Comparison of ENCODE assay signal across 8 mouse cellular contexts in genomic region chr13:33934743-33935142, GRCm38 (mm10). TPM values are rescaled to one million over a fixed set of nuclear protein-coding genes. Genes with fewer than 3 reads are reported as not detected.
DNase-seq lines count a peak whose midpoint lies in the region; ATAC-seq and TF ChIP-seq lines count a peak whose summit lies in the region.

No protein-coding gene starts in this region.

- H3K9me3 ChIP-seq in E14TG2a.4 (ENCODE audit: low read length), result peaks cover 38% of the 10 kb centered on the region
- H3K9me3 ChIP-seq in forebrain, embryonic 14.5 days (replicated peaks; ENCODE audit: control insufficient read depth, low read length), result no peaks in the 10 kb centered on the region
- no peaks in the 10 kb centered on the region for H3K9me3 ChIP-seq in liver, embryonic 11.5 days (ENCODE audit: control insufficient read depth, low read length)

- H3K4me3 ChIP-seq in E14TG2a.4 (replicated peaks; ENCODE audit: low read length), result peak overlapping the region; percentile 83
- H3K4me3 ChIP-seq in forebrain, embryonic 14.5 days (ENCODE audit: low read depth, low read length), result no peak overlapping the region
- H3K4me3 ChIP-seq in liver, embryonic 11.5 days (ENCODE audit: low read depth, low read length), result peak overlapping the region; percentile 66; the same call in 1 of the 2 replicates

- no peaks in the 10 kb centered on the region for H3K27me3 ChIP-seq in E14TG2a.4 (ENCODE audit: insufficient read depth, low read length)
- no peaks in the 10 kb centered on the region for H3K27me3 ChIP-seq in forebrain, embryonic 14.5 days (replicated peaks; ENCODE audit: control insufficient read depth, insufficient read depth, low read length)
- H3K27me3 ChIP-seq in liver, embryonic 11.5 days (replicated peaks; ENCODE audit: control insufficient read depth, insufficient read depth, low read length), result no peaks in the 10 kb centered on the region

- H3K9ac ChIP-seq in forebrain, embryonic 14.5 days (ENCODE audit: low read length), result no peak overlapping the region
- H3K9ac ChIP-seq in liver, embryonic 11.5 days (ENCODE audit: low read depth, low read length), result no peak overlapping the region

- DNase-seq in cerebellum, adult 9-11 months, result peak; percentile 13
- DNase-seq in cerebellum, adult 11-12 months, result no peak
- DNase-seq in forebrain, embryonic 14.5 days (ENCODE audit: low spot score), result no peak
- DNase-seq in liver, embryonic 11.5 days (ENCODE audit: low spot score), result no peak
- DNase-seq in layer of hippocampus, adult 18-20 months (ENCODE audit: low spot score in 2 of 2), result no peak
- no peak for DNase-seq in layer of hippocampus, adult 9-10 months (ENCODE audit: low spot score)

- TF ChIP-seq CTCF in E14TG2a.4 (conservative IDR thresholded peaks at IDR 0.05; ENCODE audit: low read length), result no peak

- peaks cover 21% of the 10 kb centered on the region for H3K36me3 ChIP-seq in E14TG2a.4 (ENCODE audit: insufficient read depth, low read length)
- H3K36me3 ChIP-seq in forebrain, embryonic 14.5 days (ENCODE audit: control insufficient read depth, insufficient read depth, low read length), result no peaks in the 10 kb centered on the region
- H3K36me3 ChIP-seq in liver, embryonic 11.5 days (ENCODE audit: control insufficient read depth, insufficient read depth, low read length), result no peaks in the 10 kb centered on the region

- H3K4me1 ChIP-seq in E14TG2a.4 (replicated peaks; ENCODE audit: low read depth, low read length), result peaks cover 25% of the 10 kb centered on the region
- 0 out of 2 replicates have a peak, but pooled peaks cover 2% of the 10 kb centered on the region for H3K4me1 ChIP-seq in forebrain, embryonic 14.5 days (ENCODE audit: control insufficient read depth, insufficient read depth, low read length)
- no peaks in the 10 kb centered on the region; the same call in 1 of the 2 replicates for H3K4me1 ChIP-seq in liver, embryonic 11.5 days (replicated peaks; ENCODE audit: control insufficient read depth, insufficient read depth, low read length)

- ATAC-seq in forebrain, embryonic 14.5 days, result no peak
- ATAC-seq in liver, embryonic 11.5 days (replicated peaks; ENCODE audit: low FRiP score), result no peak
- ATAC-seq in megakaryocyte progenitor cell, adult 5-6 weeks (replicated peaks; ENCODE audit: poor library complexity), result no peak

- 82% methylated on average over 6 of the region's 6 CpGs for WGBS in forebrain, embryonic 14.5 days
- WGBS in liver, embryonic 11.5 days, result 66% methylated on average over 6 of the region's 6 CpGs

- H3K4me2 ChIP-seq in forebrain, embryonic 14.5 days (ENCODE audit: low read length), result peak overlapping the region; percentile 87; the same call in 1 of the 2 replicates
- H3K4me2 ChIP-seq in liver, embryonic 11.5 days, result peak overlapping the region; percentile 89

- H3K27ac ChIP-seq in forebrain, embryonic 14.5 days (ENCODE audit: low read depth, low read length), result no peak overlapping the region
- H3K27ac ChIP-seq in liver, embryonic 11.5 days (ENCODE audit: low read depth, low read length), result no peak overlapping the region

RNA-seq across cellular contexts. Expression of gene Serpinb6c, which starts 29.2 kb away (rescaled TPM):
- 0.16 and 0.34 TPM in 2 replicates for polyA plus RNA-seq in forebrain, embryonic 14.5 days (2014; fragmentation: Nextera tagmentation; extraction: Ambion mirVana)
- not detected in 2 replicates for polyA plus RNA-seq in liver, embryonic 11.5 days (2014; fragmentation: Nextera tagmentation; extraction: Ambion mirVana)
- total RNA-seq in megakaryocyte progenitor cell, adult 5-6 weeks (2015), result not detected in 2 replicates
- total RNA-seq in megakaryocyte progenitor cell, adult 5-6 weeks (2017), result not detected in 2 replicates
- under 1 TPM; 0.25 to 0.47 TPM for total RNA-seq in layer of hippocampus, adult 18-20 months (2021)

RNA-seq across cellular contexts. Expression of gene Nqo2, which starts 29.7 kb away (rescaled TPM):
- polyA plus RNA-seq in forebrain, embryonic 14.5 days (2014; fragmentation: Nextera tagmentation; extraction: Ambion mirVana), result 5.2 and 7.4 TPM in 2 replicates
- 35.7 and 36.5 TPM in 2 replicates for polyA plus RNA-seq in liver, embryonic 11.5 days (2014; fragmentation: Nextera tagmentation; extraction: Ambion mirVana)
- total RNA-seq in megakaryocyte progenitor cell, adult 5-6 weeks (2015), result 48.7 and 53.0 TPM in 2 replicates
- total RNA-seq in megakaryocyte progenitor cell, adult 5-6 weeks (2017), result 34.7 and 47.3 TPM in 2 replicates
- total RNA-seq in layer of hippocampus, adult 18-20 months (2021), result 1 to 10 TPM; 6.9 to 8.6 TPM
